Mouse (Mus musculus) brown adipose tissue, adult 24 weeks (tissue): ENCODE results near the gene Pcsk4. TPM values are rescaled to one million over a fixed set of nuclear protein-coding genes. Genes with fewer than 3 reads are reported as not detected.

Experiments
- H3K27ac ChIP-seq: fragments of 200-500 bp; replicated peaks from 2 replicates; pipeline ENCODE4 v1.5.1; 2012; ENCODE audit warnings: low read depth, mild to moderate bottlenecking, low read length
- H3K4me1 ChIP-seq: fragments of 200-500 bp; 2 replicates; pipeline ENCODE4 v1.6.1; 2012; ENCODE audit warnings: low read length, mixed read lengths; ENCODE audit not compliant: control insufficient read depth, insufficient read depth, insufficient read length
- H3K4me3 ChIP-seq: fragments of 200-500 bp; 2 replicates; pipeline ENCODE4 v1.5.1; 2012; ENCODE audit warnings: low read depth, mild to moderate bottlenecking, low read length, moderate library complexity; ENCODE audit not compliant: insufficient read depth
- polyA plus RNA-seq: library from polyadenylated mRNA; stranded (reverse); fragments of >200 nt; gene quantifications from 2 replicates; pipeline ENCODE4 v1.2.4, GENCODE M21; 2012; ENCODE audit not compliant: missing spikeins, insufficient read depth, insufficient read length

The Pcsk4 gene
- 4.3 and 7.8 TPM in 2 replicates for polyA plus RNA-seq

- peaks cover 3% of the 10 kb centered on the region for H3K4me1 ChIP-seq
- H3K4me3 ChIP-seq, result peak within 1 kb of the TSS; percentile 55
- no peak within 1 kb of the TSS for H3K27ac ChIP-seq
Measured at GRCm38 (mm10) chr10:80329273-80330081, at the start of gene Pcsk4, which contains the start of gene Reep6. Gene Pcsk4 (minus strand): TSS chr10:80329498. Gene Reep6 (plus strand): TSS chr10:80329953.

DNA sequence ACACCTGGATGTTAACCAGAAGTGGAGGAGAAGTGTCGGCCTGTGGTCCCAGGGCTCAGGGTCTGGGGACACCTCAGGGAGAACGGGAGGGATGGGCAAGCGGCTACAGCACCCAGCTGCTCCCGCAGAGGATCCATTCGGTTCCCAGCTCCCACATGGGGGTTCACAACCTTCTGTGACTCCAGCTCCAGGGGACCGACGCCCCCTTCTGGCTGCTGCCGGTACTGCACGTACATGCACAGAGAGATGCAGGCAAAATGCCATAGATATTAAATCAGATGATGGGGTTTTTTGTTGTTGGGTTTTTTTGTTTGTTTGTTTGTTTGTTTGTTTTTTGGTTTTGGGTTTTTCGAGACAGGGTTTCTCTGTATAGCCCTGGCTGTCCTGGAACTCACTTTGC is 48.4 kb upstream of the Pcsk4 start:
- Histone ChIP-seq H3K27ac (no peak overlapping the region), H3K4me1 (no peaks in the 10 kb centered on the region), H3K4me3 (no peak overlapping the region)

DNA sequence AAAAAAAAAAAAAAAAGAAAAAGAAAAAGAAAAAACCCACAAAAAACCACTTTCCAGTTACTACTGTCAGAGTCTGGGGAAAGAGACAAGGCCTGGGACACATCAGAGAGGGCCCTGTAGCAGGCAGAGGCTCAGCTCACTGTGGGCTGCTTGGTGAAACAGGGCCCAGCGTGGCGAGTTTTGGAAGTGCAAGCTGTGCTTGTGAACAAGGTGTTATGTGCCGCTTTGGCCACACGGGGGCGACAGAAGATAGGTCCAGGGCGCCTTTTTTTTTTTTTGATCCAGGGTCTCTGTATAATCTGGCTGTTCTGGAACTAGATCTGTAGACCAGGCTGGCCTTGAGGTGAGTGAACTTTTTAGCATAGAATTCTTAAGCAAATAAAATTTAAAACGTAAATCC is 46.9 kb upstream of the Pcsk4 start:
- Histone ChIP-seq H3K4me1 (no peaks in the 10 kb centered on the region), H3K27ac (no peak overlapping the region), H3K4me3 (no peak overlapping the region)

DNA sequence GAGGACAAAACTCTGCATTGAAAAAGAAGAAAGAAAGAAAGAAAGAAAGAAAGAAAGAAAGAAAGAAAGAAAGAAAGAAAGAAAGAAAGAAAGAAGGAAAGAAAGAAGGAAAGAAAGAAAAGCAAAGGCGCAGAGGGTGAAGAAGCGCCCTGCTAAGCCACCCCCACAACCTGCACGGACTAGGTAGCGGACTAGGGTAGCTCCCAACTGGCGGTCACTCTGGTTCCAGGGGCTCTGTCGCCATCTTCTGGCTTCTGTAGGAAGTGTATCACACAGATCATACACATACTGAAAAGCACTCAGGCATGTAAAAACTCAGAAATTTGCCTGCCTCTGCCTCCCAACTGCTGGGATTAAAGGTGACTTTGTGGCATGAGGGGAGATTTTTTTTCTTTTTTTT is 44.8 kb upstream of the Pcsk4 start:
- Histone ChIP-seq H3K4me3 (no peak overlapping the region), H3K4me1 (no peaks in the 10 kb centered on the region)

DNA sequence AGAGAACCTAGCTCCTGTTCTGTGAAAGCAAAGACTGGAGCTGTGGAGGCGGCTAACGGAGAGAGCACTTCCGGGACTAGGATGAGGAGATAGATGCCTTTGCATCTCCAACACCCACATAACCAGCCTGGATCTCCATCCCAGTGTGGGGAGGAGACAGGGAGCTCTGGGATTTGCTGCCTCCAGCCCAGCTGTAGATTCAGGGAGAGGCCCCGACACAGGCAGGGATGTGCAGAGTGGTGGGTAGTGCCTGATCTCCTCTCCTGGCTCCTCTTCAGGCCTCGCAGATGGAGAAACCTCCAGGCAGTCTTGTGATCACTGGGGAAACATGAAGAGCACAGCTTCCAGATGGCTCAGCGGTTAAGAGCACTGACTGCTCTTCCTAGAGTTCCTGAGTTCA is 43.4 kb upstream of the Pcsk4 start:
- no peak overlapping the region for H3K4me3 ChIP-seq
- no peaks in the 10 kb centered on the region for H3K4me1 ChIP-seq
- no peak overlapping the region for H3K27ac ChIP-seq

More for the DNA sequence above, 44.8 kb upstream of the Pcsk4 start:
- no peak overlapping the region for H3K27ac ChIP-seq

DNA sequence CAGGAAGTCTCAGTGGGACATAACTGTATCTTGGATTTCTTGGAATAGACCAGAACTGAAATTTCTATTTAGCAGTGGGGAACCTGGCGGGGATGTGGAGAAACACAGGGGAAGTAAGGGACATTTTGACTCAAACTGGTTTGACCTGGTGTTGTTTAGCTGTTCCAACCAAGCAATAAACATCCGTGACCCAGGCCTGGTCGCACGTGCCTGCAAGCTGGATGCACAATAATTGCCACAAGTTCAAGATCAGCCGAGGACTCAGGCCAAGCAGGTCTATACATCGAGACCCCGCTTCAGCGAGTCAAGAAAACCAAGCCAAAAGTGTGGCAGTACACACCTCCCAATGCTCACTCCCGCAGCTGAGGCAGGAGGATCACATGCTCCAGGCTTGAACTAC is 42.7 kb upstream of the Pcsk4 start:
- no peak overlapping the region for H3K4me3 ChIP-seq
- H3K27ac ChIP-seq, result no peak overlapping the region
- H3K4me1 ChIP-seq, result no peaks in the 10 kb centered on the region

DNA sequence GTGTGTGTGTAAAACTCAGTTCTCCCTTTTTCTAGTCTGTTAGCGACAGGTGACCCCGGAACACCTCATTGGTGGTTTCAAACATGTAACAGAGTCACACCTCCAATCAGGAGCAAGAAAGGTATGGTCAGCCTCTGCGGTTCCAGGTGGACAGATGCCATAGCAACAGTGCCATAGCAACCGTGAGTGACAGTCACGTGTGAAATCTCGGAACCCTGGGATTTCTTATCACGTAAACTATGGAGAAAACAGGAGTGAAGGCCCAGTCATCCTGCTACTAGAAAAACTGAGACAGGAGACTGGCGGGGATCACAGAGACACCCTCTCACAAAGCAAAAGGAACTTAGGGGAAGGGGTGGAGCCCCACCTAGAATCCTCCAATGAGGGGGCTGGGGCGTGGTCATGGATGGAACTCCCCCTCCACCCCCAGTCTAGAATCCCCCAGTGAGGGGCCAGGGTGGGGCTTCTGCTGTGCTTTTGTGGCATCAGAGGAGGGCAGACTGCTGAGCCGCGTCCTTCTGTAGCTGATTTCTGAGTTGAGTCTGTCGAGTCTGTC is 42.2 kb upstream of the Pcsk4 start:
- Histone ChIP-seq H3K4me3 (no peak overlapping the region), H3K4me1 (no peaks in the 10 kb centered on the region), H3K27ac (no peak overlapping the region)

DNA sequence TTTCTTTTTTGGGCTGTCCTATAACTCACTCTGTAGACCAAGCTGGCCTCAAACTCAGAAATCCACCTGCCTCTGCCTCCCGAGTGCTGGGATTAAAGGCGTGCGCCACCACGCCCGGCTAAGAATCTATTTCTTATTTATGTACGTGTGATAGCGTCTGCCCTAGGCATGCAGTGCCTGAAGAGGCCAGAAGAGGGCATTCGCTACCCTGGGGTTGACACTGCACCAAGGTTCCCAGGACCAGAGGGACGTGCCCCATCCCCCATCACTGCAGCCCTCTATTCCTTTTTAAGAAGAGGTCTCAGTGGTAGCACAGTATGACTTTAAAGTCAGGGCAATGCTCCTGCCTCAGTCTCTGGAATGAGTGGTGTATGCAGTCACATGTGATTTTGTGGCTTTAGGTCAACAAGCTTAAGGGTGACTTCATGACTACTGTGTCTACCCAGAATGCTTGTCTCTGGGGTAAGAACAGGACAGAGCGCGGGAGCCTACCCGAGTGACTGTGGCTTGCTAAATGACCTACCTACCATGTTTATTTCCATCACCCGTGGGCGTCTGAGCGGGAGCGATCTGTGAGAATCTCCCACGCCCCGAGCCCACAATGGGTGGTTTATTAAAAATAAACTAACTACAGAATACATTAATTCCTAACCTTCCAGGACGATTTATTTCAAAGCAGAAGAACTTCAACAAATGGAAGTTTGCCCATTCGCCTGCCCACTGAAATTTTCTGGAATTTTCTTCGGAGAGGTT is 40.9 kb upstream of the Pcsk4 start:
- H3K27ac ChIP-seq, result no peak overlapping the region
- H3K4me1 ChIP-seq, result no peaks in the 10 kb centered on the region
- no peak overlapping the region for H3K4me3 ChIP-seq

DNA sequence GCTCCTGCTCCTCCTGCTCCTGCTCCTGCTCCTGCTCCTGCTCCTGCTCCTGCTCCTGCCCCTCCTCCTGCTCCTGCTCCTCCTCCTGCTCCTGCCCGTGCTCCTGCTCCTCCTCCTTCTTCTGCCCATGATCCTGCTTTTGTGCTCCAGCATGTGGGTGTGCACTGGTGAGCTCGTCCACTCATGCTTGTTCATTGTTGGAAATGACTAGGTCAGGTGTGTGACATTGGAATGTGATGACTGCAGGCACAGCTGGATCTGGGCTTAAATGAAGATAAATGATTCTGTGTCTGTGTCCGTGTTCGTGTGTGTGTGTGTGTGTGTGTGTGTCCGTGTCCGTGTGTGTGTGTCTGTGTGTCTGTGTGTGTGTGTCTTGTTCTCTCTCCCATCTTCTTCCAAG is 39.1 kb upstream of the Pcsk4 start:
- H3K4me3 ChIP-seq, result no peak overlapping the region
- no peak overlapping the region for H3K27ac ChIP-seq
- no peaks in the 10 kb centered on the region for H3K4me1 ChIP-seq

- Histone ChIP-seq H3K4me1 (no peaks in the 10 kb centered on the region), H3K4me3 (no peak overlapping the region), H3K27ac (no peak overlapping the region)
Measured at GRCm38 (mm10) chr10:80367954-80368353, 38.7 kb upstream of the Pcsk4 start.

- Histone ChIP-seq H3K4me1 (no peaks in the 10 kb centered on the region), H3K4me3 (no peak overlapping the region), H3K27ac (no peak overlapping the region)
Measured at GRCm38 (mm10) chr10:80365736-80366135, 36.4 kb upstream of the Pcsk4 start.

GRCm38 (mm10) chr10:80363734-80364133 is 34.4 kb upstream of the Pcsk4 start:
- Histone ChIP-seq H3K27ac (no peak overlapping the region), H3K4me1 (no peaks in the 10 kb centered on the region), H3K4me3 (no peak overlapping the region)

DNA sequence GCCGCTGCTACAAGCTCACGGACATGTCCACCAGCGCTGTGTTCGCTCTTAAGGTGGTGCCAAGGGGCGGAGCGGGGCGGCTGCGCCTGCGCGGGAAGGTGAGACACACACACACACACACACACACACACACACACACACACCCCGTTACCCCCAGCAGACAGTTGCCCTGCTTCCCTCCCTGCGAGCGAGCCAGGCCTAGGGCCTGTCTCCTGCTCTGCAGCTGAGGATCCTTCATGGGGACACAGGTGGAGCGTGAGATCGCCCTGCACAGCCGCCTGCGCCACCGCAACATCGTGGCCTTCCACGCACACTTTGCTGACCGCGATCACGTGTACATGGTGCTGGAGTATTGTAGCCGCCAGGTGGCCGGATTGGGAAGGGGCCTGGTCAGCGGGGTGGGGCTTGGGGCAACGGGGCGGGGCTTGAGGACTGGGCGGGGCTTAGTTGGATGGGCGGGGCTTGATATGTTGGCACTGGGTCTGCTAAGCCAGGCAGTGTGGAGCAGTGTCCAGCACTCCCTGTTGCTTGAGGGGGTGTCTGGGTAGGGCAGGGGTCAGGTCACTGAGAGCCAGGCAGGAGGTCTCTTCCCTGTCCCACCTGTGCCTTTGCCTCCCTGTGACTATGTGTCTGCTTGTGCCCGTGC is 28.8 kb upstream of the Pcsk4 start:
- H3K4me1 ChIP-seq, result no peaks in the 10 kb centered on the region
- no peak overlapping the region for H3K27ac ChIP-seq
- no peak overlapping the region for H3K4me3 ChIP-seq

GRCm38 (mm10) chr10:80357336-80357735 is 28.0 kb upstream of the Pcsk4 start:
- no peak overlapping the region for H3K27ac ChIP-seq
- H3K4me3 ChIP-seq, result no peak overlapping the region
- no peaks in the 10 kb centered on the region for H3K4me1 ChIP-seq

GRCm38 (mm10) chr10:80356737-80357136 is 27.4 kb upstream of the Pcsk4 start:
- Histone ChIP-seq H3K4me1 (no peaks in the 10 kb centered on the region), H3K27ac (no peak overlapping the region), H3K4me3 (no peak overlapping the region)
